ENCODE assay signal across 20 mouse cellular contexts in genomic region chr13:37843241-37843640, GRCm38 (mm10).
"Had no signal": no experiment of that assay in that cellular context is flagged by ENCODE, and none has a peak within 500 bp of the region (broad histone marks: within the 10 kb centered on the region; RNA-seq: fewer than 3 reads in every experiment).

No protein-coding gene starts in this region.

- H3K4me3 ChIP-seq: intestine, embryonic 15.5 days; kidney, embryonic 15.5 days; limb, embryonic 12.5 days; limb, embryonic 15.5 days; midbrain, embryonic 15.5 days; neural tube, embryonic 12.5 days; neural tube, embryonic 15.5 days had no signal

- H3K9me3 ChIP-seq: intestine, embryonic 15.5 days; kidney, embryonic 15.5 days; limb, embryonic 12.5 days; limb, embryonic 15.5 days; midbrain, embryonic 15.5 days; neural tube, embryonic 12.5 days; neural tube, embryonic 15.5 days had no signal

- H3K27ac ChIP-seq: intestine, embryonic 15.5 days; kidney, embryonic 15.5 days; limb, embryonic 12.5 days; limb, embryonic 15.5 days; midbrain, embryonic 15.5 days; neural tube, embryonic 12.5 days; neural tube, embryonic 15.5 days; stomach, postnatal 0 days had no signal

- H3K4me2 ChIP-seq: intestine, embryonic 15.5 days; kidney, embryonic 15.5 days; limb, embryonic 12.5 days; limb, embryonic 15.5 days; lung, embryonic 14.5 days; midbrain, embryonic 11.5 days; midbrain, embryonic 15.5 days; neural tube, embryonic 12.5 days; neural tube, embryonic 15.5 days had no signal

- H3K9ac ChIP-seq: intestine, embryonic 15.5 days; kidney, embryonic 15.5 days; limb, embryonic 12.5 days; limb, embryonic 15.5 days; lung, embryonic 14.5 days; midbrain, embryonic 15.5 days; neural tube, embryonic 12.5 days; neural tube, embryonic 15.5 days had no signal

- H3K4me1 ChIP-seq: midbrain, embryonic 15.5 days; neural tube, embryonic 12.5 days had no signal

- DNase-seq: kidney, adult 11 months; kidney, postnatal 10 days; left cerebral cortex, postnatal 4 days; lung, embryonic 14.5 days; right cerebral cortex, adult 18-20 months; right cerebral cortex, postnatal 14 days; right cerebral cortex, postnatal 4 days; thymus, adult 2 months; thymus, postnatal 14 days; thymus, postnatal 4 days had no signal

- H3K36me3 ChIP-seq: intestine, embryonic 15.5 days; kidney, embryonic 15.5 days; limb, embryonic 12.5 days; midbrain, embryonic 15.5 days; neural tube, embryonic 12.5 days; neural tube, embryonic 15.5 days had no signal

- ATAC-seq: intestine, embryonic 15.5 days; lung, postnatal 0 days; midbrain, embryonic 15.5 days had no signal

- H3K27me3 ChIP-seq: intestine, embryonic 15.5 days; kidney, embryonic 15.5 days; limb, embryonic 12.5 days; limb, embryonic 15.5 days; midbrain, embryonic 15.5 days; neural tube, embryonic 12.5 days; neural tube, embryonic 15.5 days had no signal
